Mouse (Mus musculus) liver, embryonic 15.5 days (tissue): ENCODE data around the gene Nphs1. TPM values are rescaled to one million over a fixed set of nuclear protein-coding genes. Genes with fewer than 3 reads are reported as not detected.

Experiments used
- ATAC-seq: fragments of 200-750 bp; cut with Nextera tagmentation; 2 replicates; pipeline ENCODE4 v1.8.0; 2017; ENCODE audit warnings: moderate number of reproducible peaks, mild to moderate bottlenecking, moderate library complexity; ENCODE audit not compliant: insufficient read depth
- H3K27ac ChIP-seq: fragments of 300-500 bp; sonication (generic); replicated peaks from 2 replicates; pipeline ENCODE4 v1.5.1; 2015; ENCODE audit warnings: mild to moderate bottlenecking, inconsistent platforms
- H3K27me3 ChIP-seq: fragments of 300-500 bp; sonication (generic); 2 replicates; pipeline ENCODE4 v1.6.1; 2015; ENCODE audit warnings: mild to moderate bottlenecking, inconsistent platforms
- H3K36me3 ChIP-seq: fragments of 300-500 bp; sonication (generic); replicated peaks from 2 replicates; pipeline ENCODE4 v1.6.1; 2015; ENCODE audit warnings: moderate library complexity, mild to moderate bottlenecking, inconsistent platforms
- H3K4me1 ChIP-seq: fragments of 300-500 bp; sonication (generic); replicated peaks from 2 replicates; pipeline ENCODE4 v1.6.1; 2015; ENCODE audit warnings: inconsistent platforms
- H3K4me2 ChIP-seq: fragments of 300-500 bp; sonication (generic); 2 replicates; pipeline ENCODE4 v1.6.1; 2015; ENCODE audit warnings: moderate library complexity, mild to moderate bottlenecking, inconsistent platforms
- H3K4me3 ChIP-seq: fragments of 300-500 bp; sonication (generic); replicated peaks from 2 replicates; pipeline ENCODE4 v1.5.1; 2015; ENCODE audit warnings: mild to moderate bottlenecking, inconsistent platforms
- H3K9ac ChIP-seq: fragments of 300-500 bp; sonication (generic); 2 replicates; pipeline ENCODE4 v1.6.1; 2015; ENCODE audit warnings: moderate library complexity, mild to moderate bottlenecking, inconsistent platforms
- H3K9me3 ChIP-seq: fragments of 300-500 bp; sonication (generic); replicated peaks from 2 replicates; pipeline ENCODE4 v1.6.1; 2016; ENCODE audit warnings: inconsistent platforms
- WGBS: fragments of 180-500 bp; shearing (Covaris S2); methylation state at CpG from one replicate; pipeline ENCODE4 v1.1.7; 2015; ENCODE audit warnings: mixed read lengths; ENCODE audit not compliant: insufficient replicate concordance; 5-methylcytosine and 5-hydroxymethylcytosine counted together
- polyA plus RNA-seq: library from polyadenylated mRNA; unstranded; fragments of >200 nt; fragmentation: Nextera tagmentation; extraction: Ambion mirVana; gene quantifications from 2 replicates; pipeline ENCODE4 v1.2.1, GENCODE M21; 2015

Nphs1 gene
- polyA plus RNA-seq, 1 experiment from 2014 or later: 0.10 TPM

- H3K27me3 ChIP-seq: peaks cover 70% of the 10 kb centered on the region
- H3K9me3 ChIP-seq: no peaks in the 10 kb centered on the region
- H3K4me3 ChIP-seq: no peak overlapping the region
- H3K27ac ChIP-seq: no peak overlapping the region
- H3K9ac ChIP-seq: no peak overlapping the region
- 28% methylated on average over 4 of the region's 5 CpGs for WGBS
- no peaks in the 10 kb centered on the region for H3K36me3 ChIP-seq
- ATAC-seq: no peak
- H3K4me2 ChIP-seq: no peak overlapping the region
- H3K4me1 ChIP-seq: peaks cover 17% of the 10 kb centered on the region
These were observed 17.4 kb upstream of the Nphs1 start for GRCm38 (mm10) chr7:30440697-30441096.

- Histone ChIP-seq H3K4me1 (peaks cover 15% of the 10 kb centered on the region), H3K9ac (no peak overlapping the region), H3K27ac (no peak overlapping the region), H3K4me3 (no peak overlapping the region), H3K4me2 (peak overlapping the region; percentile 76; the same call in 1 of the 2 replicates), H3K27me3 (peaks cover 70% of the 10 kb centered on the region), H3K36me3 (no peaks in the 10 kb centered on the region), H3K9me3 (no peaks in the 10 kb centered on the region)
- 14% methylated on average over 9 of the region's 9 CpGs for WGBS
- no peak for ATAC-seq
These were observed 14.4 kb upstream of the Nphs1 start for GRCm38 (mm10) chr7:30443696-30444095.

- WGBS: 2% methylated on average over 38 of the region's 38 CpGs
These were observed 13.8 kb upstream of the Nphs1 start for GRCm38 (mm10) chr7:30444154-30444970.

GRCm38 (mm10) chr7:30444971-30445751, 13.0 kb upstream of the Nphs1 start, which contains the start of gene Aplp1:
Gene Aplp1 (minus strand): TSS chr7:30445535.
- no peak within 1 kb of the TSS for H3K27ac ChIP-seq
- H3K4me2 ChIP-seq: peak within 1 kb of the TSS; percentile 76
- WGBS: under 1% methylated on average over 62 of the region's 72 CpGs
- no peak within 1 kb of the TSS for H3K9ac ChIP-seq
- peak within 1 kb of the TSS; percentile 57 for H3K4me3 ChIP-seq
- H3K4me1 ChIP-seq: peaks cover 15% of the 10 kb centered on the region
- peak; percentile 30; the same call in 1 of the 2 replicates for ATAC-seq
- H3K36me3 ChIP-seq: no peaks in the 10 kb centered on the region
- H3K9me3 ChIP-seq: no peaks in the 10 kb centered on the region
- peaks cover 63% of the 10 kb centered on the region for H3K27me3 ChIP-seq

More at GRCm38 (mm10) chr7:30444154-30444970, 13.8 kb upstream of the Nphs1 start:
- no peak for ATAC-seq
- Histone ChIP-seq H3K27ac (no peak overlapping the region), H3K4me2 (peak overlapping the region; percentile 76), H3K4me1 (peaks cover 15% of the 10 kb centered on the region), H3K27me3 (peaks cover 70% of the 10 kb centered on the region), H3K4me3 (peak overlapping the region; percentile 57), H3K9me3 (no peaks in the 10 kb centered on the region), H3K36me3 (no peaks in the 10 kb centered on the region), H3K9ac (no peak overlapping the region)

GRCm38 (mm10) chr7:30450241-30450640, 7.9 kb upstream of the Nphs1 start:
- H3K27me3 ChIP-seq: peaks cover 53% of the 10 kb centered on the region
- no peaks in the 10 kb centered on the region for H3K36me3 ChIP-seq
- no peak overlapping the region for H3K4me3 ChIP-seq
- no peak overlapping the region for H3K4me2 ChIP-seq
- 55% methylated on average over 7 of the region's 7 CpGs for WGBS
- H3K27ac ChIP-seq: no peak overlapping the region
- H3K4me1 ChIP-seq: peaks cover 9% of the 10 kb centered on the region
- H3K9ac ChIP-seq: no peak overlapping the region
- no peak for ATAC-seq
- no peaks in the 10 kb centered on the region for H3K9me3 ChIP-seq

GRCm38 (mm10) chr7:30453327-30453726, 4.8 kb upstream of the Nphs1 start:
- H3K27me3 ChIP-seq: peaks cover 63% of the 10 kb centered on the region
- no peak overlapping the region for H3K4me3 ChIP-seq
- ATAC-seq: no peak
- 14% methylated on average over 25 of the region's 25 CpGs for WGBS
- peak overlapping the region; percentile 45 for H3K4me2 ChIP-seq
- H3K36me3 ChIP-seq: no peaks in the 10 kb centered on the region
- H3K27ac ChIP-seq: no peak overlapping the region
- H3K9me3 ChIP-seq: no peaks in the 10 kb centered on the region
- H3K4me1 ChIP-seq: peaks cover 9% of the 10 kb centered on the region
- no peak overlapping the region for H3K9ac ChIP-seq

GRCm38 (mm10) chr7:30453766-30454165, 4.3 kb upstream of the Nphs1 start:
- Histone ChIP-seq H3K4me2 (peak overlapping the region; percentile 45), H3K9me3 (no peaks in the 10 kb centered on the region), H3K4me3 (peak overlapping the region; percentile 5; the same call in 1 of the 2 replicates), H3K36me3 (no peaks in the 10 kb centered on the region), H3K27me3 (peaks cover 68% of the 10 kb centered on the region), H3K4me1 (peaks cover 9% of the 10 kb centered on the region), H3K27ac (no peak overlapping the region), H3K9ac (no peak overlapping the region)
- peak; percentile 56 for ATAC-seq
- WGBS: 2% methylated on average over 25 of the region's 25 CpGs

- Histone ChIP-seq H3K9me3 (no peaks in the 10 kb centered on the region), H3K4me1 (peaks cover 9% of the 10 kb centered on the region), H3K36me3 (no peaks in the 10 kb centered on the region), H3K27ac (no peak overlapping the region), H3K9ac (no peak overlapping the region), H3K4me2 (peak overlapping the region; percentile 45; the same call in 1 of the 2 replicates), H3K27me3 (peaks cover 72% of the 10 kb centered on the region), H3K4me3 (0 out of 2 replicates have a peak overlapping the region, but pooled peaks have one; percentile 5)
- no peak for ATAC-seq
- WGBS: 12% methylated on average over 6 of the region's 6 CpGs
These were observed 3.9 kb upstream of the Nphs1 start for GRCm38 (mm10) chr7:30454259-30454658.

- WGBS: under 1% methylated on average over 9 of the region's 9 CpGs
- ATAC-seq: no peak
- peaks cover 92% of the 10 kb centered on the region for H3K27me3 ChIP-seq
These were observed 1.6 kb upstream of the Nphs1 start for GRCm38 (mm10) chr7:30456487-30456886.

GRCm38 (mm10) chr7:30456911-30457628, 1.0 kb upstream of the Nphs1 start:
- H3K9ac ChIP-seq: no peak overlapping the region
- ATAC-seq: no peak
- H3K4me1 ChIP-seq: peaks cover 9% of the 10 kb centered on the region
- no peaks in the 10 kb centered on the region for H3K9me3 ChIP-seq
- no peaks in the 10 kb centered on the region for H3K36me3 ChIP-seq
- peaks cover 96% of the 10 kb centered on the region for H3K27me3 ChIP-seq
- WGBS: 2% methylated on average over 31 of the region's 31 CpGs
- no peak overlapping the region for H3K4me3 ChIP-seq
- H3K4me2 ChIP-seq: no peak overlapping the region
- no peak overlapping the region for H3K27ac ChIP-seq

More at GRCm38 (mm10) chr7:30456487-30456886, 1.6 kb upstream of the Nphs1 start:
- Histone ChIP-seq H3K4me1 (peaks cover 9% of the 10 kb centered on the region), H3K9ac (no peak overlapping the region), H3K9me3 (no peaks in the 10 kb centered on the region), H3K4me3 (no peak overlapping the region), H3K36me3 (no peaks in the 10 kb centered on the region), H3K4me2 (no peak overlapping the region), H3K27ac (no peak overlapping the region)
